Comparison of ENCODE assay signal across 8 mouse cellular contexts in genomic region chr4:82403975-82404651, GRCm38 (mm10).
DNase-seq lines count a peak whose midpoint lies in the region; ATAC-seq lines count a peak whose summit lies in the region.

No protein-coding gene starts in this region.

- H3K36me3 ChIP-seq in forebrain, embryonic 13.5 days (ENCODE audit: poor library complexity, severe bottlenecking), result no peaks in the 10 kb centered on the region
- H3K36me3 ChIP-seq in neural tube, embryonic 14.5 days (ENCODE audit: control insufficient read depth, insufficient read depth, low read length), result no peaks in the 10 kb centered on the region

- H3K27ac ChIP-seq in forebrain, embryonic 13.5 days, result peak overlapping the region; percentile 54
- peak overlapping the region; percentile 41; the same call in 1 of the 2 replicates for H3K27ac ChIP-seq in neural tube, embryonic 14.5 days (ENCODE audit: low read depth, low read length)

- peak; percentile 46 for ATAC-seq in forebrain, embryonic 13.5 days
- 0 out of 2 replicates have a peak, but pooled peaks have one; percentile 38 for ATAC-seq in neural tube, embryonic 14.5 days (ENCODE audit: low read depth)

- H3K27me3 ChIP-seq in forebrain, embryonic 13.5 days, result no peaks in the 10 kb centered on the region
- no peaks in the 10 kb centered on the region for H3K27me3 ChIP-seq in neural tube, embryonic 14.5 days (ENCODE audit: control insufficient read depth, insufficient read depth, low read length)

- peaks cover 96% of the 10 kb centered on the region for H3K4me1 ChIP-seq in forebrain, embryonic 13.5 days
- H3K4me1 ChIP-seq in neural tube, embryonic 14.5 days (ENCODE audit: control insufficient read depth, insufficient read depth, low read length), result peaks cover 25% of the 10 kb centered on the region

- intact Hi-C loops in heart, postnatal 14 days (cut with DNase I), result loop anchor here (2.0 to 5.0 kb wide), 2 partner anchors 29 to 87 kb away; no protein-coding TSS in a partner anchor

- no peak overlapping the region for H3K9ac ChIP-seq in forebrain, embryonic 13.5 days
- no peak overlapping the region for H3K9ac ChIP-seq in neural tube, embryonic 14.5 days (replicated peaks; ENCODE audit: low read depth, low read length)

- DNase-seq in MN1 (ENCODE audit: low spot score), result peak; percentile 53
- DNase-seq in adrenal gland, postnatal 10 days, result peak; percentile 85
- peak; percentile 71 to 81 for DNase-seq in heart, postnatal 14 days
- DNase-seq in layer of hippocampus, postnatal 36 days, result peak; percentile 57 to 58
- DNase-seq in retina, embryonic 14.5 days (ENCODE audit: low spot score), result no peak
- no peak for DNase-seq in spleen, adult 18-20 months

- no peak overlapping the region for H3K4me3 ChIP-seq in forebrain, embryonic 13.5 days
- no peak overlapping the region for H3K4me3 ChIP-seq in neural tube, embryonic 14.5 days (ENCODE audit: low read depth, low read length)

- no peaks in the 10 kb centered on the region for H3K9me3 ChIP-seq in forebrain, embryonic 13.5 days (replicated peaks)
- no peaks in the 10 kb centered on the region for H3K9me3 ChIP-seq in neural tube, embryonic 14.5 days (ENCODE audit: control insufficient read depth, low read length)

- peak overlapping the region; percentile 35 for H3K4me2 ChIP-seq in forebrain, embryonic 13.5 days
- no peak overlapping the region for H3K4me2 ChIP-seq in neural tube, embryonic 14.5 days (ENCODE audit: low read depth, low read length)

- 64% methylated on average over 13 of the region's 13 CpGs for WGBS in forebrain, embryonic 13.5 days
- 66% methylated on average over 13 of the region's 13 CpGs for WGBS in neural tube, embryonic 14.5 days

Comparison
In these comparisons a context has a peak if more than half of its experiments do, and no peak if none do; other contexts are left out.
1. DNase-seq: peak in MN1 (single experiment), adrenal gland, postnatal 10 days (single experiment), heart, postnatal 14 days (2 of 2) and layer of hippocampus, postnatal 36 days (2 of 2); none in retina, embryonic 14.5 days (single experiment) and spleen, adult 18-20 months (0 of 2).